17 mouse cellular contexts compared by ENCODE assay signal in the genomic region with DNA sequence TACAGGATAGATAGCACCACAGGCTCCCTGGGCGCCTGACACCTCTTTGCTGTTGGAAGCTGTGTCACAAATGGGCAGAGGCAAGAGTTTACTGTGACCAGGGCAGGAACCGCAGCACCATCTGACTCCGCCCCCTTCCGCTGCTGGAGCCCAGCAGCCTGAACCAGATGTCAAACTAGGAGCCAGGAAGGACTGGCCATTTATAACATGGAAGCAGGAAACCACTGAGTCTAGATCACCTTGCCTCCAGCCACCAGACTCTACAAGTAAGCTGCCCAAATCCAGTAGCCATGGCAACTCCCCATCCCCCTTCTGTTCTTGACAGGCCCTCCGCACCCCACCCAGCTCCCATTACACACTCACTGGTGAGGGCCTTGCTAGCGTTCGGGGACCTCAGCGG. TPM values are rescaled to one million over a fixed set of nuclear protein-coding genes. Genes with fewer than 3 reads are reported as not detected.
DNase-seq lines count a peak whose midpoint lies in the region; ATAC-seq and TF ChIP-seq lines count a peak whose summit lies in the region.
"Had no signal": no experiment of that assay in that cellular context is flagged by ENCODE, and none has a peak within 500 bp of the region (broad histone marks: within the 10 kb centered on the region; RNA-seq: fewer than 3 reads in every experiment).

No protein-coding gene starts in this region.

- no peaks in the 10 kb centered on the region for H3K36me3 ChIP-seq in hindbrain, embryonic 10.5 days
- H3K36me3 ChIP-seq in hindbrain, embryonic 14.5 days (replicated peaks; ENCODE audit: control insufficient read depth, insufficient read depth) = no peaks in the 10 kb centered on the region
- H3K36me3 ChIP-seq in ES-Bruce4 (ENCODE audit: control insufficient read depth, insufficient read depth, low read length, poor library complexity, severe bottlenecking) = no peaks in the 10 kb centered on the region
- H3K36me3 ChIP-seq in embryonic facial prominence, embryonic 11.5 days (replicated peaks; ENCODE audit: control insufficient read depth, insufficient read depth, low read depth, low read length) = no peaks in the 10 kb centered on the region
- H3K36me3 ChIP-seq in liver, postnatal 0 days (replicated peaks; ENCODE audit: insufficient read depth, low read length) = no peaks in the 10 kb centered on the region
- no peaks in the 10 kb centered on the region for H3K36me3 ChIP-seq in heart, adult 2 months (ENCODE audit: control insufficient read depth, insufficient read depth, low read length)
- H3K36me3 ChIP-seq: hindbrain, embryonic 12.5 days; neural tube, embryonic 13.5 days had no signal

- ATAC-seq in hindbrain, embryonic 14.5 days (ENCODE audit: low FRiP score) = no peak
- ATAC-seq in embryonic facial prominence, embryonic 11.5 days (replicated peaks; ENCODE audit: insufficient number of reproducible peaks, low FRiP score, low TSS enrichment, low read depth) = no peak
- ATAC-seq in liver, postnatal 0 days = peak; percentile 23; the same call in 1 of the 2 replicates

- TF ChIP-seq CTCF in ES-Bruce4 (IDR thresholded peaks at IDR 0.05; ENCODE audit: low read depth, low read length) = no peak
- TF ChIP-seq CTCF in liver, postnatal 0 days (IDR thresholded peaks at IDR 0.05; ENCODE audit: low read depth) = no peak
- no peak for TF ChIP-seq CTCF in heart, adult 2 months (IDR thresholded peaks at IDR 0.05)
- no peak for TF ChIP-seq CTCF in left cerebral cortex, adult 2 months (IDR thresholded peaks at IDR 0.05)

- WGBS in hindbrain, embryonic 10.5 days = 74% methylated on average over 8 of the region's 8 CpGs
- WGBS in hindbrain, embryonic 14.5 days = 76% methylated on average over 8 of the region's 8 CpGs
- 68% methylated on average over 8 of the region's 8 CpGs for WGBS in embryonic facial prominence, embryonic 11.5 days
- WGBS in liver, postnatal 0 days (ENCODE audit: insufficient replicate concordance) = 42% methylated on average over 8 of the region's 8 CpGs
- 73% methylated on average over 8 of the region's 8 CpGs for WGBS in heart, adult 2 months

- H3K27ac ChIP-seq in hindbrain, embryonic 10.5 days = 0 out of 2 replicates have a peak overlapping the region, but pooled peaks have one; percentile 12
- no peak overlapping the region for H3K27ac ChIP-seq in hindbrain, embryonic 14.5 days
- no peak overlapping the region for H3K27ac ChIP-seq in ES-Bruce4 (ENCODE audit: insufficient read depth, low read length)
- H3K27ac ChIP-seq in embryonic facial prominence, embryonic 11.5 days (replicated peaks; ENCODE audit: low read depth, low read length) = no peak overlapping the region
- no peak overlapping the region for H3K27ac ChIP-seq in liver, postnatal 0 days (ENCODE audit: low read depth)
- no peak overlapping the region for H3K27ac ChIP-seq in heart, adult 2 months
- no peak overlapping the region for H3K27ac ChIP-seq in left cerebral cortex, adult 2 months
- H3K27ac ChIP-seq: hindbrain, embryonic 12.5 days; macrophage had no signal

- no peak overlapping the region for H3K4me2 ChIP-seq in hindbrain, embryonic 14.5 days (replicated peaks)
- H3K4me2 ChIP-seq in embryonic facial prominence, embryonic 11.5 days (ENCODE audit: low read depth, low read length) = no peak overlapping the region
- H3K4me2 ChIP-seq in liver, postnatal 0 days (ENCODE audit: low read depth, low read length) = no peak overlapping the region

- no peaks in the 10 kb centered on the region for H3K79me2 ChIP-seq in heart, adult 2 months (replicated peaks; ENCODE audit: control insufficient read depth, insufficient read depth, low read length)

- H3K4me3 ChIP-seq in hindbrain, embryonic 10.5 days = no peak overlapping the region
- no peak overlapping the region for H3K4me3 ChIP-seq in hindbrain, embryonic 14.5 days (replicated peaks; ENCODE audit: low read length)
- H3K4me3 ChIP-seq in ES-Bruce4 (ENCODE audit: low read depth, low read length) = no peak overlapping the region
- no peak overlapping the region for H3K4me3 ChIP-seq in embryonic facial prominence, embryonic 11.5 days (ENCODE audit: low read depth, low read length)
- H3K4me3 ChIP-seq in liver, postnatal 0 days (ENCODE audit: low read depth, low read length) = no peak overlapping the region
- no peak overlapping the region for H3K4me3 ChIP-seq in heart, adult 2 months
- no peak overlapping the region for H3K4me3 ChIP-seq in left cerebral cortex, adult 2 months
- H3K4me3 ChIP-seq: hindbrain, embryonic 12.5 days had no signal

- peaks cover 21% of the 10 kb centered on the region for H3K27me3 ChIP-seq in hindbrain, embryonic 10.5 days (ENCODE audit: insufficient read depth, poor library complexity, severe bottlenecking)
- H3K27me3 ChIP-seq in hindbrain, embryonic 14.5 days (ENCODE audit: control insufficient read depth, insufficient read depth, low read length) = no peaks in the 10 kb centered on the region
- H3K27me3 ChIP-seq in ES-Bruce4 (ENCODE audit: control insufficient read depth, insufficient read depth, low read length, poor library complexity, severe bottlenecking) = no peaks in the 10 kb centered on the region
- H3K27me3 ChIP-seq in embryonic facial prominence, embryonic 11.5 days (ENCODE audit: control insufficient read depth, insufficient read depth, low read length) = no peaks in the 10 kb centered on the region
- no peaks in the 10 kb centered on the region for H3K27me3 ChIP-seq in liver, postnatal 0 days (ENCODE audit: insufficient read depth, low read length)
- no peaks in the 10 kb centered on the region for H3K27me3 ChIP-seq in heart, adult 2 months (ENCODE audit: control insufficient read depth, insufficient read depth, low read length)
- H3K27me3 ChIP-seq: neural tube, embryonic 13.5 days had no signal

- no peak for TF ChIP-seq POLR2A in ES-Bruce4 (IDR thresholded peaks at IDR 0.05; ENCODE audit: insufficient read depth, low read length)
- no peak for TF ChIP-seq POLR2A in heart, adult 2 months (IDR thresholded peaks at IDR 0.05; ENCODE audit: insufficient read depth, low read depth, low read length)

- TF ChIP-seq EP300 in ES-Bruce4 (IDR thresholded peaks at IDR 0.05; ENCODE audit: insufficient read depth, low read depth, low read length) = 0 out of 2 replicates have a peak, but pooled peaks have one; percentile 19
- no peak for TF ChIP-seq EP300 in liver, postnatal 0 days (IDR thresholded peaks at IDR 0.05; ENCODE audit: low read depth)
- TF ChIP-seq EP300 in heart, adult 2 months (IDR thresholded peaks at IDR 0.05; ENCODE audit: insufficient read depth, low read depth, low read length) = no peak

- intact Hi-C loops in heart, adult 2 months (cut with DNase I) = no loop called here
- intact Hi-C loops in left cerebral cortex, adult 2 months (cut with DNase I) = no loop called here

- H3K9ac ChIP-seq in hindbrain, embryonic 14.5 days = no peak overlapping the region
- H3K9ac ChIP-seq in ES-Bruce4 (ENCODE audit: low read depth, poor library complexity, severe bottlenecking) = no peak overlapping the region
- H3K9ac ChIP-seq in embryonic facial prominence, embryonic 11.5 days (replicated peaks; ENCODE audit: low read length) = no peak overlapping the region
- H3K9ac ChIP-seq in liver, postnatal 0 days (replicated peaks) = no peak overlapping the region
- no peak overlapping the region for H3K9ac ChIP-seq in heart, adult 2 months (ENCODE audit: low read depth, low read length)
- H3K9ac ChIP-seq: hindbrain, embryonic 12.5 days had no signal

- DNase-seq in hindbrain, embryonic 10.5 days (ENCODE audit: low spot score) = no peak
- DNase-seq in hindbrain, embryonic 14.5 days (ENCODE audit: low spot score) = no peak
- peak; percentile 34 for DNase-seq in embryonic facial prominence, embryonic 11.5 days (ENCODE audit: low spot score)
- peak; percentile 33 for DNase-seq in liver, postnatal 0 days
- DNase-seq in heart, adult 2 months = no peak
- DNase-seq in neural tube, embryonic 10.5 days (ENCODE audit: extremely low spot score, low spot score) = no peak
- DNase-seq in left cerebral cortex, adult 2 months (ENCODE audit: extremely low spot score in 1 of 2, low spot score in 2 of 2) = no peak
- DNase-seq: adrenal gland, postnatal 25 days; cerebellum, adult 18-20 months; kidney, adult 2 months; right cerebral cortex, adult 18-20 months; thymus, postnatal 36 days had no signal

- H3K9me3 ChIP-seq in hindbrain, embryonic 10.5 days = 0 out of 2 replicates have a peak, but pooled peaks cover 7% of the 10 kb centered on the region
- H3K9me3 ChIP-seq in hindbrain, embryonic 14.5 days (ENCODE audit: control insufficient read depth, low read length) = 0 out of 2 replicates have a peak, but pooled peaks cover 7% of the 10 kb centered on the region
- peaks cover 3% of the 10 kb centered on the region for H3K9me3 ChIP-seq in ES-Bruce4 (replicated peaks; ENCODE audit: control insufficient read depth, insufficient read depth, low read length, poor library complexity, severe bottlenecking)
- H3K9me3 ChIP-seq in embryonic facial prominence, embryonic 11.5 days (replicated peaks; ENCODE audit: control insufficient read depth, low read length) = no peaks in the 10 kb centered on the region
- no peaks in the 10 kb centered on the region for H3K9me3 ChIP-seq in liver, postnatal 0 days (ENCODE audit: low read length)
- H3K9me3 ChIP-seq: hindbrain, embryonic 12.5 days; neural tube, embryonic 13.5 days had no signal

- H3K4me1 ChIP-seq in hindbrain, embryonic 10.5 days (replicated peaks) = peaks cover 23% of the 10 kb centered on the region
- H3K4me1 ChIP-seq in hindbrain, embryonic 14.5 days (replicated peaks; ENCODE audit: control insufficient read depth, insufficient read depth, low read length) = no peaks in the 10 kb centered on the region; the same call in 1 of the 2 replicates
- H3K4me1 ChIP-seq in ES-Bruce4 (ENCODE audit: control insufficient read depth, insufficient read depth, low read length) = peaks cover 4% of the 10 kb centered on the region
- H3K4me1 ChIP-seq in embryonic facial prominence, embryonic 11.5 days (ENCODE audit: control insufficient read depth, insufficient read depth, low read length) = peaks cover 6% of the 10 kb centered on the region; the same call in 1 of the 2 replicates
- peaks cover 4% of the 10 kb centered on the region; the same call in 1 of the 2 replicates for H3K4me1 ChIP-seq in liver, postnatal 0 days (ENCODE audit: insufficient read depth)
- no peaks in the 10 kb centered on the region for H3K4me1 ChIP-seq in heart, adult 2 months (ENCODE audit: control insufficient read depth, insufficient read depth, low read length)

RNA-seq across cellular contexts. Expression of a gene that starts 50.3 kb away (rescaled TPM):
- polyA plus RNA-seq in hindbrain, embryonic 10.5 days (2016; fragmentation: Nextera tagmentation; extraction: Ambion mirVana) = 2.5 and 2.6 TPM in 2 replicates
- polyA plus RNA-seq in hindbrain, embryonic 14.5 days (2014; fragmentation: Nextera tagmentation; extraction: Ambion mirVana) = 34.2 and 38.2 TPM in 2 replicates
- polyA plus RNA-seq in ES-Bruce4 (2011; ENCODE audit: insufficient read depth, insufficient read length, low read depth, missing spikeins) = 1.0 and 1.4 TPM in 2 replicates
- polyA plus RNA-seq in embryonic facial prominence, embryonic 11.5 days (2014; fragmentation: Nextera tagmentation; extraction: Ambion mirVana) = 1.6 and 2.4 TPM in 2 replicates
- polyA plus RNA-seq in liver, postnatal 0 days (2015; fragmentation: Nextera tagmentation; extraction: Ambion mirVana) = not detected in 2 replicates
- under 1 TPM; 0.03 to 0.05 TPM for total RNA-seq in heart, adult 2 months (2021)
- 0.06 and 0.09 TPM in 2 replicates for polyA plus RNA-seq in heart, adult 2 months (2012; rRNA removed)
- total RNA-seq in left cerebral cortex, adult 2 months (2021) = 100 to 1,000 TPM; 204 to 212 TPM
- total RNA-seq: liver, adult 2 months had no signal
- polyA plus RNA-seq: liver, adult 2 months; macrophage had no signal

Comparison
In these comparisons a context has a peak if more than half of its experiments do, and no peak if none do; other contexts are left out.
1. DNase-seq: peak in embryonic facial prominence, embryonic 11.5 days (single experiment) and liver, postnatal 0 days (single experiment); none in hindbrain, embryonic 10.5 days (single experiment), hindbrain, embryonic 14.5 days (single experiment), heart, adult 2 months (0 of 2), neural tube, embryonic 10.5 days (single experiment) and left cerebral cortex, adult 2 months (0 of 2).